Mouse (Mus musculus): Measurements from ENCODE around the gene Adam23.
"Not testable (repeated sequence)": the region's sequence is repeated elsewhere in the genome, so short reads cannot be mapped to it uniquely, and the experiment has no call there.

The Adam23 gene

DNA sequence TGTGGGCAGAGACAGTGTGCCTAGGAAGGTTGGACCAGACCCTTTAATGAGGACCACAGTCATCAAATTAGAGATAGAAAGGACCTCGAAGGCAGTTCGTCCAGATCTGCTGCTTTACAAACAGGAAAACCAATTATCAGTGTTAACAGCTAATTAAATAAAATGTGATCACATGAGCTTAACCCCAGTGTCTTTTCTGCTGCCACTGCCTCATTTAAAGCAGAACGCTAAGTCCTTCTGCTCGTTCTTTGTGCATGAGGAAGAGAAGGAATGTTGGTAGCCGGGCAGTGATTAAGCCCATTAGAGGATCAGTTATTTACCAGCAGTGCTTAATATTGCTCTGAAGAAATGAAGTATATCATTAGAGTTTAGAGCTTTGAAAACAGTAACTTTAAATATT lies 131.1 kb downstream of the Adam23 start:
- in situ Hi-C loops (cut with MseI, MboI): no loop called here

DNA sequence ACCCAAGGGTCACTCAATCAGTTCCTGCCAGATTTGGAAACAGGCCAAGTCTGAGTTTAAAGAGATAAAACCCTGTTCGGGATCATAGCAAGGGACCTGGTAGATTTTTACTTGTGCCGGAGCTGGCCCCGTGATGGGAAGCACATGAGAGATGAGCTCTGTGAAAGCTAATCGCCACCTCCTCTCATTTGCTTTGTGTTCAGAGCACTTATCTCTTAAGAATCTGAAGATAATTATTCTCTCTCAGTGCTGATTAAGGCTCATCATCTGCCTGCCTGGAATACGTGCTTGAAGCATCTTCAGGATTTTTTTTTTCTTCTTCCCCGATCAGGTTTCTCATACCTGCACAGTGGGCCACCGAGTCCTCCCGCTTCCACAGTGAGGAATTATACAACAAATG lies 133.5 kb downstream of the Adam23 start:
- in situ Hi-C loops (cut with MseI, MboI): no loop called here

DNA sequence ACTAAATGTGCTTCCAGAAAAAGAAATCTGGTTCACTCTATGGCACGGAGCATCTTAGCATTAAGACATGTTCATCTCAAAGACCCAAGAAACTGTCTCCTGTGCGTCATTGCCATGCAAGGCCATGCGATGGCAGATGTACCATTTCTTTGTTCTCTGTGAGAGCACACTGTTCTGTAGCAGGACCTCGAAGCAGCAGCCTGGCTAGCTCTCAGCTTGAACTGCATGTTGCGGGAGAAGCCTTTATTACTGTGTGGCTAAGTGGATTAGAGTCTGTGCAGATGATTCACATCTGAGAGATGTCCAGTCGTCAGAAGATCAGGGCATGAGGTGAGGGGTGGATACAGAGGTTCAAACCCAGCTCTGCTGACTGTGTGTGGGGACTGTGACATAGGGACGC lies 141.2 kb downstream of the Adam23 start:
- in situ Hi-C loops (cut with MseI, MboI): no loop called here

DNA sequence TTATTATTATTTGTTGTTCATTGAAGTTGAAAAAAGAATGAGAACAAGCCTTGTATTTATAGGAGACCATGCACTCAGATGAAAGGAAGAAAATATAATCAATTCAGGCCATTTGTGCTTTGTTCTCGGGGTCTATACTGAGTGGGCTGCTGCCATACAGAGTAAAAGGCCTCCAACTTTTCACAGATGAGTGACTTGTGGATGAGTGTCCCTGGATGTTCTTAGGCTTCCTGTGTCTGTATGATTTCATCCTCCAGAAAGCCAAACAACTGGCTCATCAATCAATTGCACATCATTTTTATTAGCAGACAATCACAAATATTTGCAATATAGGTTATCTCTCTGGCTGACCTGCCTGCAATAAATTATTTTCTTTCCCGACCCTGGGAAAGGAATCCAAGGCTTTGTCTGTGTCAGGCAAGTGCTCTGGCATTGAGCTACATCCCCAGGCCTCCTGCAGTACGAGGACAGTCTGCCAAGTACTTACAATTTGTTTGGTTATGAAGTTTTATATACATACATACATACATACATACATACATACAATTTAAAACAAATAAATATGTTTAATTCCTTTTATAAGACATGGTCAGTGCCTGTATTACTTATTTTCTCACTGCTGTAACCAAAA lies 158.3 kb downstream of the Adam23 start:
- in situ Hi-C loops (cut with MseI, MboI): no loop called here

DNA sequence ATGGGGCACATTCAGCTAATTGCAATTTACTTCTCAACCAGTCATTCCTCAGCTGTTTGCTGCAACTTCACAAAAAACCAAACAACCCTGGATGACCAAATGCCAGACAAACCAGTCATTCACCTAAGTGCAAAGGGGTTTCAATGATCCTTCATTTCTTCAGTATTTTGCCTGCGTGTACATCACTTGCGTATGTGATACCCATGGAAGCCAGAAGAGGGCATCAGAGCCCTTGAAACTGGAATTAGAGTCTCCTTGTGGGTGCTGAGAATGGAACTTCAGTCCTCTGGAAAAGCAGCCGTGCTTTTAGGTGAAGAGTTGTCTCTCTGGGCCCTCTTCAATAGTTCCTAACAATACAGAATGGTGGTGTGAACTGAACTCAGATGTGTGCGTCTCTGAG lies 163.9 kb downstream of the Adam23 start:
- in situ Hi-C loops (cut with MseI, MboI): no loop called here

DNA sequence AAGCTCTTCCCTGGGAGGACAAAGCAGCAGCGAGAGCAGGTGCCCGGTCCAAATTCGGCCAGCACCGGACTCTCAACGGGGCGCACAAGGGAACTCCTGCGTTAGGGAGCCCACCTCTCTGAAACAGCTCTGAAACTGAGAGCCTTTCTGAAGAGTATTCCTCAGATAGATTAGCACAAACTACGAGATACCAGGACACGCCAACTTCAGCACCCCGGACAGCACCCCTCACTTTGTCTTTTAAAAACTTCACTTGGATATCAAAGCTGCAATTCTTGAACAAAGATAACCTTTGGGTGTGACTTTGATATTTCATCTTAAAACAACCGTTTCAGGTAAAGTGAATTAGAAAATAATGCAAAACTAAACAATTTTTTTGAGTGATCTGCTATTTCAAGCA lies 168.9 kb downstream of the Adam23 start:
- in situ Hi-C loops (cut with MseI, MboI): no loop called here

DNA sequence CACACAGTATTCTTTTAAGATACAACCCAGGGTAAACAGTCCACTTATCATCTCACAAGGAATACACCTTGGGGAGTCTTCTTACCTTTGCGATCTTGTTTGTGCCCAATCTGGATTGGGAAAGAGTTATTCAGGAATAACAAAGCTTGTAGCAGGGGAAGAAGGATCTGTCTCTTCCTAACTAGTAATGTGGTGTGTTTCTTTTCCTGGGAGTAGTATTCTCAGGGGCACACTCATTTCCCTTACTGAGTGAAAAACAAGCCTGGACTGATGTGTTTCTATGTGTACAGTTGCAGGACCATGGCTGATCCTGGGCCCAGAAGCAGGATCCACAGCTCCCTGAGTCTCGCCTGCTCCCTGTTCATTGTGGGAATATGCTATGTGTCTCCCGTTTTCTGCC lies 170.0 kb downstream of the Adam23 start, which contains the start of gene Gm39653:
Gene Gm39653, plus strand, starts transcription at position 301 of the 400 bp plus-strand sequence.
- in situ Hi-C loops (cut with MseI, MboI): no loop called here

DNA sequence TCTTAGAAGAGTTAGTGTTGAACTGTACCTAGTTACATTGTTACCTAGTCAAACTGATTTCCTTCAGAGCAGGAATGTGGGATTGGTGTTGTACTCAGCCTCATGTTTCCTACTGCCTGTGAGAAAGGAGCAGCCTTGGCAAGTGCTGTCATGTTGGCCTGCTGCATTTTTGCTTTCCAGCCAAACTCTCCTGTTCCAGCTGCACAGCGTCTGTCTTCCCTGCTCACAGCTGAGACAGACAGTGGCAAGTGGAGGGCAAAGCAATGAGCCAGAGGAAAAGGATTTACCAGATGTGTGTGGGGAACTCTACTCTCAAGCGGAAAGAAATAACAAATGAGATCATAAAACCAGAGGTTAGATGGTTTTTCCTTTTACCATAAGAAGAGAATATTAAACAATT lies 182.5 kb downstream of the Adam23 start:
- in situ Hi-C loops (cut with MseI, MboI): no loop called here

DNA sequence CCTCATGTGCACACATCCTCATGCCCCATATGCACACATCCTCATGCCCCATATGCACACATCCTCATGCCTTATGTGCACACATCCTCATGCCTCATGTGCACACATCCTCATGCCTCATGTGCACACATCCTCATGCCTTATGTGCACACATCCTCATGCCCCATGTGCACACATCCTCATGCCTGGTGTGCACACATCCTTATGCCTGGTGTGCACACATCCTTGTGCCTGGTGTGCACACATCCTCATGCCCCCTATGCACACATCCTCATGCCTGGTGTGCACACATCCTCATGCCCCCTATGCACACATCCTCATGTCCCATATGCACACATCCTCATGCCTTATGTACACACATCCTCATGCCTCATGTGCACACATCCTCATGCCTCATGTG lies 184.7 kb downstream of the Adam23 start:
- in situ Hi-C loops (cut with MseI, MboI): not testable (repeated sequence)

DNA sequence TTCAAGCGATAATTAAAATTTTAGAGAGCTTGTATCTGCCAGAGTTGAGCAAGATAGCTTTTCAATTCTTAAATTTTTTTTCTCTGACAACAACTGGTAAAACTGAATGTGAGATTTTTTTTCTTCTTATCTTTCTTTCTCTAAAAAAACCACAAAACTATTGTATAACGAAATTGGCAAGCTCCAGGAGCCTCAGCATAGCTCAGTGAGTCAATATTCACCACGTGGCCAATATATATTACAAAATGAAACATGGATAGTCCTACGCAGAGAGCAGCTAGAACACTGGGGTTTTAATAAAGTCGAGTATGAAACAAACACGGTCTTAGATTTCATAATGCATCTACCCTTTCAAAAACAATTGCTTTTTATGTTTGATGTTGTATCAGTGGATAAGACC lies 194.2 kb downstream of the Adam23 start:
- in situ Hi-C loops (cut with MseI, MboI): no loop called here
